Comparison of ENCODE assay signal across 14 mouse cellular contexts in the genomic region with DNA sequence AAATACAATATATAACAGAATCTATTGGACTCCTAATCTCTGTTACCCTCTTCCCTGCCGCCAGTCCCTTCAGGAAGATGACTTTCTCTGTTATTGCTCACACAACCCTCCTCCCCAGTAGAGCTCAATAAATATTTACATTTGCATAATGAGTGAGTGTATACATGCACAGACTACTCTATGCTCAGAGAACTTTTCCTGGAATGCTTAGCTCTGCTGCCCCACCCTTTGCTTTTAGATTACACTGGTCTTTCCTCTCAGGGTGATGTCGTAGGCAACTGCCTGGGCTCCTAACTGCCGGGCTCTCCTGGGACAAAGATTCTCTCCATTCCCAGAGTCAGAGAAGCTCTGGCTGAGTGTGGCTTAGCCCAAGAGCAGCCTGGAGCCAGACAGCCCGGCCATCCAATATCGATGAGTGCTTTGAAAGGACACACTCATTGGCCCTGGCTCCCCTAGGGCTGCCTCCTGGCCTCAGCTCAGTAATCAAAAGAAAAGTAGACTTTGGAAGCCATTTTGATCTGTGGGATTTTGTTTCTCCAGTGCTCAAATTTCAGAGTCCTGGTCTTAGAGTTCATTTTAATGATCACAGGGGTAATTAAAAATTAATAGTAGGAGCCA.
DNase-seq lines count a peak whose midpoint lies in the region; ATAC-seq lines count a peak whose summit lies in the region.
"Had no signal": no experiment of that assay in that cellular context is flagged by ENCODE, and none has a peak within 500 bp of the region (broad histone marks: within the 10 kb centered on the region; RNA-seq: fewer than 3 reads in every experiment).

No protein-coding gene starts in this region.

- peaks cover 27% of the 10 kb centered on the region for H3K4me1 ChIP-seq in kidney, embryonic 15.5 days
- H3K4me1 ChIP-seq in embryonic facial prominence, embryonic 12.5 days = no peaks in the 10 kb centered on the region
- H3K4me1 ChIP-seq in stomach, embryonic 16.5 days (ENCODE audit: control insufficient read depth, insufficient read depth, low read length) = no peaks in the 10 kb centered on the region
- H3K4me1 ChIP-seq: megakaryocyte, embryonic 14.5 days had no signal

- no peak overlapping the region for H3K4me2 ChIP-seq in kidney, embryonic 15.5 days
- H3K4me2 ChIP-seq in embryonic facial prominence, embryonic 12.5 days (replicated peaks) = no peak overlapping the region
- H3K4me2 ChIP-seq in stomach, embryonic 16.5 days (ENCODE audit: low read depth, low read length) = no peak overlapping the region

- ATAC-seq in kidney, embryonic 15.5 days (replicated peaks; ENCODE audit: low FRiP score) = peak; percentile 87
- ATAC-seq in embryonic facial prominence, embryonic 12.5 days (ENCODE audit: insufficient number of reproducible peaks, insufficient read depth, low FRiP score, low TSS enrichment) = 0 out of 2 replicates have a peak, but pooled peaks have one; percentile 47
- ATAC-seq in stomach, embryonic 16.5 days (ENCODE audit: insufficient read depth, low FRiP score) = peak; percentile 53; the same call in 1 of the 2 replicates
- ATAC-seq in monocyte, adult 5-6 weeks (replicated peaks; ENCODE audit: insufficient number of reproducible peaks, low FRiP score, low TSS enrichment, poor library complexity, severe bottlenecking) = no peak
- ATAC-seq: liver, postnatal 0 days had no signal

- DNase-seq in kidney, adult 18-20 months = no peak
- DNase-seq in lung, postnatal 10 days = peak; percentile 11
- DNase-seq in lung, postnatal 25 days (ENCODE audit: low spot score) = no peak
- DNase-seq: adrenal gland, postnatal 25 days; cerebellum, adult 2 months; heart, adult 2 months; kidney, adult 11 months; liver; liver, postnatal 0 days had no signal

- H3K9ac ChIP-seq in kidney, embryonic 15.5 days = no peak overlapping the region
- H3K9ac ChIP-seq in embryonic facial prominence, embryonic 12.5 days = no peak overlapping the region
- H3K9ac ChIP-seq in stomach, embryonic 16.5 days (ENCODE audit: low read length) = no peak overlapping the region
- H3K9ac ChIP-seq: liver, postnatal 0 days had no signal

- peak overlapping the region; percentile 34; the same call in 1 of the 2 replicates for H3K27ac ChIP-seq in kidney, embryonic 15.5 days
- H3K27ac ChIP-seq in embryonic facial prominence, embryonic 12.5 days = no peak overlapping the region
- no peak overlapping the region for H3K27ac ChIP-seq in stomach, embryonic 16.5 days (ENCODE audit: low read length)
- H3K27ac ChIP-seq: heart, adult 2 months had no signal

- no peaks in the 10 kb centered on the region for H3K36me3 ChIP-seq in kidney, embryonic 15.5 days
- no peaks in the 10 kb centered on the region for H3K36me3 ChIP-seq in embryonic facial prominence, embryonic 12.5 days
- no peaks in the 10 kb centered on the region for H3K36me3 ChIP-seq in stomach, embryonic 16.5 days (ENCODE audit: control insufficient read depth, insufficient read depth, low read length)

- H3K27me3 ChIP-seq in kidney, embryonic 15.5 days = no peaks in the 10 kb centered on the region
- H3K27me3 ChIP-seq in embryonic facial prominence, embryonic 12.5 days = no peaks in the 10 kb centered on the region
- H3K27me3 ChIP-seq in stomach, embryonic 16.5 days (ENCODE audit: control insufficient read depth, insufficient read depth, low read length) = no peaks in the 10 kb centered on the region
- H3K27me3 ChIP-seq: megakaryocyte, embryonic 14.5 days had no signal

- H3K4me3 ChIP-seq in kidney, embryonic 15.5 days (replicated peaks) = no peak overlapping the region
- H3K4me3 ChIP-seq in embryonic facial prominence, embryonic 12.5 days = no peak overlapping the region
- no peak overlapping the region for H3K4me3 ChIP-seq in stomach, embryonic 16.5 days (replicated peaks; ENCODE audit: low read length)
- H3K4me3 ChIP-seq: heart, adult 2 months; megakaryocyte, embryonic 14.5 days had no signal

- 29% methylated on average over 5 of the region's 5 CpGs for whole genome bisulfite sequencing in kidney, embryonic 15.5 days
- 56% methylated on average over 5 of the region's 5 CpGs for WGBS in embryonic facial prominence, embryonic 12.5 days
- 49% methylated on average over 5 of the region's 5 CpGs for WGBS in stomach, embryonic 16.5 days

- no peaks in the 10 kb centered on the region for H3K9me3 ChIP-seq in kidney, embryonic 15.5 days (replicated peaks)
- H3K9me3 ChIP-seq in embryonic facial prominence, embryonic 12.5 days = no peaks in the 10 kb centered on the region
- H3K9me3 ChIP-seq in stomach, embryonic 16.5 days (replicated peaks; ENCODE audit: control insufficient read depth, low read length) = no peaks in the 10 kb centered on the region
